Mouse (Mus musculus) adrenal gland (tissue): ENCODE measurements around the gene Ppdpf.

Source experiments
- intact Hi-C: fragments of 180-260 bp; cut with DNase I; formaldehyde crosslinking; loops from one replicate; pipeline ENCODE4 v1.15.1; 2025
- long read RNA-seq, 2 experiments: library from polyadenylated mRNA; unstranded; transcript quantifications; one replicate each; pipeline ENCODE4 v2.0.0; 2020; ENCODE audit warnings: borderline replicate concordance in 1 of 2; ENCODE audit not compliant: insufficient replicate concordance in 1 of 2

Ppdpf gene
- long read RNA-seq, experiment 1, transcript Ppdpf-202 (5 exons, 689 nt) = major isoform, 37 of 99 reads
- long read RNA-seq, experiment 1, transcript Ppdpf-201 (5 exons, 1,160 nt) = minor isoform, 26 of 99 reads
- long read RNA-seq, experiment 1, transcript Ppdpf-205 (3 exons, 771 nt) = minor isoform, 6 of 99 reads
- long read RNA-seq, experiment 1, transcript Ppdpf-206 (4 exons, 750 nt) = minor isoform, 13 of 99 reads
- long read RNA-seq, experiment 1, partial matches to known transcripts = 10 of 99 reads
- long read RNA-seq, experiment 1, other reads (novel, unspliced or antisense) = 4 of 99 reads
- long read RNA-seq, experiment 2, transcript Ppdpf-206 (4 exons, 750 nt) = minor isoform, 12 of 103 reads
- long read RNA-seq, experiment 2, transcript Ppdpf-202 (5 exons, 689 nt) = minor isoform, 31 of 103 reads
- long read RNA-seq, experiment 2, transcript Ppdpf-201 (5 exons, 1,160 nt) = major isoform, 38 of 103 reads
- long read RNA-seq, experiment 2, partial matches to known transcripts = 14 of 103 reads
- long read RNA-seq, experiment 2, other reads (novel, unspliced or antisense) = 2 of 103 reads

GRCm38 (mm10) chr2:181187121-181188000 is at the start of gene Ppdpf:
TSS of gene Ppdpf (plus strand) at chr2:181187247.
- intact Hi-C loops = loop anchor here (2.0 to 5.0 kb wide), 2 partner anchors 55 to 147 kb away; partner anchors contain the start of gene Helz2

- intact Hi-C loops = no loop called here
Observed at GRCm38 (mm10) chr2:181139641-181140193, 47.3 kb upstream of the Ppdpf start.

DNA sequence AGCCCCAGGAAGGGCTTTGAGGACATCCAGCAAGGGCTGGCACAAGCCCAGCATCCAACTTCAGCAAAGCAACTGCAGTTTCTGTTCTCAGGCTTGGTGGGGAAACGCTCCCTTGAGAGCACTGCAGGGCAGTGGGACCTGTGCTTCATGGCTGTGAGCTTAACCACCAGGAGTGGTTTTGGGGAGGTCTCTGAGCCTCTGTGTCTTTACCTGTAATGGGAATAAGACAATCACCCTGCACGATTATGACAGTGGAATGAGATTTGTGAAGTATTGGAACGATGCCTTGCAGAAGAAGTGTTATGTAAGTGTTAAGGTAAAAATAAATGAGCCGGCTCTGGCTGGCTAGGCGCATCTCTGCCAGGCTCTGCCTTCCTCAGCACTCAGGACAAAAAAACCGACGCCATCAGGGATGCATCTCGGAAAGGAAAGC is 44.3 kb upstream of the Ppdpf start:
- intact Hi-C loops = no loop called here

- intact Hi-C loops = no loop called here
Observed at GRCm38 (mm10) chr2:181143509-181144276, 43.4 kb upstream of the Ppdpf start.

GRCm38 (mm10) chr2:181144675-181145074 is 42.4 kb upstream of the Ppdpf start:
- intact Hi-C loops = no loop called here

GRCm38 (mm10) chr2:181146976-181147545 is 40.0 kb upstream of the Ppdpf start:
- intact Hi-C loops = no loop called here

DNA sequence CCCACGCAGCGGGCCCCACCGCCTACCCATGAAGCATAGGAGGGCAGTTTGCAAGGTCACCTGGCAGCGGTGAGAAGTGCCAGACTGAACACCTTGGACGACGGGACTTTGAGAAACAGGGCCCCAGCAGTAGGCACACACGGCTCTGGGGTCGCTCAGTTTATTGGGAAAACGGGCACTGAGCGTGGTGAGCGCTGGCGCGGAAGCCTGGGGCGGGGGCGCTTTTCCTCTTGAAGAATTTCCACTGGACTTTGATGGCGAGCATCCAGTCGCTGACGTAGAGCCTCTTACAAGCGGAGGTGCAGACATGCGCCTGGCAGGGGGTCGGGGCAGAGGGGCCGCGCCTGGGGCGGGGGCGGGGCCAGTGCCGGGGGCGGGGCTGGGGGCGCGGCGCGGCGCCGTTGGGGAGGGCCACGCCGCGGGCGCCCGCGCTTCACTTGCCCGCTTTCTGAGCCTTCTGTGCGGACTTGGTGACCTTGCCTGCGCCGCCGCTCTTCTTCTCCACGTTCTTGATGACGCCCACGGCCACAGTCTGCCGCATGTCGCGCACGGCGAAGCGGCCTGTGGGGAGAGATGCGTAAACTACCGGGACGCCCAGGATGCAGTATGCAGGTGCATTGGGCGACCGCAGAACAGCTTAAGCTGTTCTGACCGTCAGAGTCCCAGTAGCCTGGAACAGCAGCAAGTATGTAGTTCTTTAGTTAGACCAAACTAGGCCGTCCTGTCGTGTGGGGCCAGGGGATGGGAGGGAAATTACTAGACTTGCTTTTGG is 39.3 kb upstream of the Ppdpf start:
- intact Hi-C loops = no loop called here

DNA sequence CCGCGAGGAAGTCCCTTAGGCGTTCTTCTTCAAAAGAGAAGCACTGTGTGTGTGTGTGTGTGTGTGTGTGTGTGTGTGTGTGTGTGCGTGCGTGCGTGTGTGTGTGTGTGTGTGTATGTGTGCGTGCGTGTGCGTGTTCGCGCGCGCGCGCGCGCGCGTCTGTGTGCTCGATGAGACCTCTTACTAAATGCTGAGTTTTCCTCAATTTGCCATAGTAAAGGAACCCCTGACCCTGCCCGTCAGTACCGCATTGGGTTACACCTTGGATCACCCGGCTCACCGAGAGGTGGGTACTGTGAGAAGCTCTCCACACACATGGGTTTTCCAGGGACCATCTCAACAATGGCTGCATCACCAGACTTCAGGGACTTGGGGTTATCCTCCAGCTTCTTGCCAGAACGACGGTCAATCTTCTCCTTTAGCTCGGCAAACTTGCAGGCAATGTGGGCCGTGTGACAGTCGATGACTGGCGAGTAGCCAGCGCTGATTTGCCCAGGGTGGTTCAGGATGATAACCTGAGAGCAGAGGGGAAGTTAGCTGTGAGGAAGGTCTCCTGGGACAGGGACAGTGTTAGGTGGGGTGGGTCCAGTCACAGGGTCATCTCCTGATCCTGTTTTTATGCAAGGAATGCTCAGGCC is 38.6 kb upstream of the Ppdpf start:
- intact Hi-C loops = no loop called here

GRCm38 (mm10) chr2:181150281-181150680 is 36.8 kb upstream of the Ppdpf start:
- intact Hi-C loops = no loop called here

- intact Hi-C loops = no loop called here
Observed at GRCm38 (mm10) chr2:181152701-181153100, 34.3 kb upstream of the Ppdpf start.

- intact Hi-C loops = no loop called here
Observed at GRCm38 (mm10) chr2:181153131-181153530, 33.9 kb upstream of the Ppdpf start.

DNA sequence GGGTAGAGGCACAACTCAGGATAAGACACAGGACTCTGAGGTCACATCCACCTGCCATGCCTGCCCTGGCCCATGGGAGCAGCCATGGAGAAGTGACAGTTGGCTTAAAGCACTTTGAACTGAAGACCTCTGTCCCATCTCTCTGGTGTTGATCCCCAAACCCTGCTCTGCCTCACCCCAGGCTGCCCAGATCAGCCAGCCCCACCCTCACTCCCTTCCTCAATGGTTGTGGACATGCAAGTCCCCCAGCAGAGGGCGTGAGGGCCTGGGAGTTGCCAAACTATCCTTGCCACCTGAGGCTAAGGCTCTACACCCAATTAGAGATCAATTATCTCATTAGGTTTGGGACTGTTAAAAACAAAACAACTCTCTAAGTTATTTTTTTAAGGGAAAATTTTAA is 33.2 kb upstream of the Ppdpf start:
- intact Hi-C loops = no loop called here

GRCm38 (mm10) chr2:181154361-181154760 is 32.7 kb upstream of the Ppdpf start:
- intact Hi-C loops = no loop called here

DNA sequence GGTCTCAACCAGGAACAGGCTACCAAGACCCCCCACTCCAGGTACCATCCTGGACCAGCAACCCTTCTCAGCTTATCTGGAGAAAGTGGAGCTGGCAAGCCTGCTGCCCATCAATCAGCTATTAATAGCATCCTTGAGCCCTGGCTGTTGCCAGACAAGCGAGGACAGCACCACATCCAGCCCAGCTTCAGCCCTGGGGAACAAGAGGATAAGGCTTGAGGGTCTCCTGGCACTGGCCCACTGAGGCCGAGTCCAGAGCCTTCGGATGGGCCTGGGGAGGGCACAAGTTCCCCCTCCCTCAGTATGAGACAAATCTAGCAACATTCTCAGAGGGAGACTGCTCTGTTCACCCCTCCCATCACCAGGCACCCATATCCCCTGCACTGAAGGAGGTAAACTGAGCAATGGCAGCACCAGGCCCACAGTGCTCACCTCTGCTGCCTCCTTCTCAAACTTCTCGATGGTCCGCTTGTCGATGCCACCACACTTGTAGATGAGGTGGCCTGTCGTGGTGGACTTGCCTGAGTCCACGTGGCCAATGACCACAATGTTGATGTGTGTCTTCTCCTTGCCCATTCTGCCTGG is 32.1 kb upstream of the Ppdpf start:
- intact Hi-C loops = no loop called here

- intact Hi-C loops = no loop called here
Observed at GRCm38 (mm10) chr2:181155801-181156200, 31.2 kb upstream of the Ppdpf start.

DNA sequence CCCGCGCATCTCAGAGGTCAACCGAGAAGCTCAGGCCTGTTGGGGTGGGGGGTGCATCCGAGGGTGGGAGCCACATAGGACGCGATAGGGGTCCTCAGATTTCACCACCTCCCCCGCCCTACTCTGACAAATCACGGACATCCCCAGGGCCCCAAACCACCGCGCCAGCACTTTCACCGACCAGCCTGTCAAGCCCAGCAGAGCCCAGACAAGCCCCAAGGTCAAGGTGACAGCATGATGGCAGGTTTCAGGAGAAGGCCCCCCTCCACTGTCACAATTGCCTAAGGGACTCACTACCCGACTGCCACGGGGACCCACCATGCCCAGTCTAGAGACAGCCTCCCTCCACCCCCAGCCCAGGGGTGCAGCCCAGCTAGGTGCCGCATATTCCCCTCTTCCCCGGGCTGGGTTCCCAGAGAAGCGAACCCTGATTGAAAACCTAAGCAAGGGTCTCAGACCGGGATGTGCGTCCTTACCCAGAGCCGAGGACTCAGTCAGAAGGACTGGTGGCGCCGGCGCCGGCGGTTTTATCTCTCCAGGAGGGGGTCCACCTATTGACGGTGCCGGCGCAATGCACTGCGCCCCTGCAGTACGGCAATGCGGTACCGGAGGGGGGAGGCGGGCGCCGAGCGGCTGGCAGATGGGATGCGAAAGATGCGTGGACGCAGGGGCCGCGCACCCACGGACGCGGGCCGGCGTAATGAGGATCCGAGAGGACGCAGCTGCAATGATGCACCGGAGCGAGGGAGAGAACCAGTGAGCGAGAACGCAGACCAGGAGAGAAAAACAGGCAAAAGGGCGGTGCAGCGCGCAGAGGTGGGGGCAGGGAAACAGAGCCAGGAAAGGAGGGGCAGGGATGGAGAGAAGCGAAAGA is 30.6 kb upstream of the Ppdpf start, which contains the start of gene Eef1a2:
Gene Eef1a2, minus strand, starts transcription at position 767 of the 874 bp plus-strand sequence.
- intact Hi-C loops = no loop called here

GRCm38 (mm10) chr2:181157180-181157579 is 29.9 kb upstream of the Ppdpf start:
- intact Hi-C loops = no loop called here
